30 mouse cellular contexts compared by ENCODE assay signal in genomic region chr11:39899644-39900225, GRCm38 (mm10).
DNase-seq lines count a peak whose midpoint lies in the region; ATAC-seq lines count a peak whose summit lies in the region.
"Had no signal": no experiment of that assay in that cellular context is flagged by ENCODE, and none has a peak within 500 bp of the region (broad histone marks: within the 10 kb centered on the region; RNA-seq: fewer than 3 reads in every experiment).

No protein-coding gene starts in this region.

- H3K4me2 ChIP-seq in hindbrain, embryonic 11.5 days (replicated peaks; ENCODE audit: low read depth, low read length), result no peak overlapping the region
- no peak overlapping the region for H3K4me2 ChIP-seq in neural tube, embryonic 12.5 days (replicated peaks)
- no peak overlapping the region for H3K4me2 ChIP-seq in neural tube, embryonic 15.5 days
- no peak overlapping the region for H3K4me2 ChIP-seq in hindbrain, embryonic 16.5 days (ENCODE audit: low read length)
- H3K4me2 ChIP-seq in heart, embryonic 11.5 days, result no peak overlapping the region
- H3K4me2 ChIP-seq: heart, embryonic 12.5 days; hindbrain, embryonic 15.5 days; limb, embryonic 13.5 days; liver, embryonic 12.5 days had no signal

- no peaks in the 10 kb centered on the region for H3K9me3 ChIP-seq in hindbrain, embryonic 11.5 days (ENCODE audit: control insufficient read depth, low read length)
- H3K9me3 ChIP-seq in hindbrain, embryonic 10.5 days, result no peaks in the 10 kb centered on the region
- H3K9me3 ChIP-seq in neural tube, embryonic 12.5 days, result no peaks in the 10 kb centered on the region
- no peaks in the 10 kb centered on the region for H3K9me3 ChIP-seq in neural tube, embryonic 15.5 days (replicated peaks)
- H3K9me3 ChIP-seq in hindbrain, embryonic 16.5 days (ENCODE audit: control insufficient read depth, low read length), result no peaks in the 10 kb centered on the region
- H3K9me3 ChIP-seq in heart, embryonic 11.5 days (replicated peaks; ENCODE audit: control insufficient read depth, low read length), result no peaks in the 10 kb centered on the region
- H3K9me3 ChIP-seq: G1E; heart, embryonic 12.5 days; hindbrain, embryonic 15.5 days; limb, embryonic 13.5 days; liver, embryonic 12.5 days had no signal

- no peaks in the 10 kb centered on the region for H3K36me3 ChIP-seq in hindbrain, embryonic 11.5 days (ENCODE audit: control insufficient read depth, insufficient read depth, low read length)
- no peaks in the 10 kb centered on the region for H3K36me3 ChIP-seq in hindbrain, embryonic 10.5 days
- no peaks in the 10 kb centered on the region for H3K36me3 ChIP-seq in neural tube, embryonic 12.5 days
- H3K36me3 ChIP-seq in neural tube, embryonic 15.5 days, result no peaks in the 10 kb centered on the region
- H3K36me3 ChIP-seq in hindbrain, embryonic 16.5 days (ENCODE audit: control insufficient read depth, insufficient read depth, low read length), result no peaks in the 10 kb centered on the region
- H3K36me3 ChIP-seq in heart, embryonic 11.5 days (ENCODE audit: control insufficient read depth, insufficient read depth, low read length), result no peaks in the 10 kb centered on the region
- H3K36me3 ChIP-seq: G1E; heart, embryonic 12.5 days; hindbrain, embryonic 15.5 days; limb, embryonic 13.5 days; liver, embryonic 12.5 days had no signal

- peak; percentile 90 for ATAC-seq in hindbrain, embryonic 11.5 days (ENCODE audit: low FRiP score)
- ATAC-seq in neural tube, embryonic 12.5 days (ENCODE audit: low FRiP score, low read depth), result peak; percentile 82
- ATAC-seq in neural tube, embryonic 15.5 days (ENCODE audit: low FRiP score), result no peak
- peak; percentile 74; the same call in 1 of the 2 replicates for ATAC-seq in hindbrain, embryonic 16.5 days
- no peak for ATAC-seq in heart, embryonic 11.5 days (replicated peaks; ENCODE audit: insufficient number of reproducible peaks, low FRiP score, low TSS enrichment)
- ATAC-seq: intestine, embryonic 16.5 days; liver, embryonic 12.5 days; Patski had no signal

- no peaks in the 10 kb centered on the region for H3K4me1 ChIP-seq in hindbrain, embryonic 11.5 days (replicated peaks; ENCODE audit: control insufficient read depth, insufficient read depth, low read length)
- H3K4me1 ChIP-seq in hindbrain, embryonic 10.5 days (replicated peaks), result no peaks in the 10 kb centered on the region
- no peaks in the 10 kb centered on the region for H3K4me1 ChIP-seq in neural tube, embryonic 12.5 days
- H3K4me1 ChIP-seq in neural tube, embryonic 15.5 days, result no peaks in the 10 kb centered on the region
- H3K4me1 ChIP-seq in hindbrain, embryonic 16.5 days (ENCODE audit: control insufficient read depth, insufficient read depth, low read depth, low read length), result no peaks in the 10 kb centered on the region
- no peaks in the 10 kb centered on the region for H3K4me1 ChIP-seq in heart, embryonic 11.5 days (ENCODE audit: control insufficient read depth, insufficient read depth, low read length)
- H3K4me1 ChIP-seq: heart, embryonic 12.5 days; hindbrain, embryonic 15.5 days; limb, embryonic 13.5 days; liver, embryonic 12.5 days had no signal

- DNase-seq in hindbrain, embryonic 11.5 days (ENCODE audit: low spot score), result peak; percentile 18
- DNase-seq in hindbrain, embryonic 10.5 days (ENCODE audit: low spot score), result no peak
- peak; percentile 24 for DNase-seq in retina, postnatal 1 day
- DNase-seq in cerebellum, postnatal 14 days, result no peak
- DNase-seq: adrenal gland, postnatal 36 days; cerebellum, adult 18-20 months; cerebellum, postnatal 25 days; gastrocnemius, postnatal 14 days; heart, adult 11 months; heart, postnatal 10 days; kidney, adult 9 months; kidney, postnatal 14 days; layer of hippocampus, postnatal 36 days; lung, adult 18-20 months; lung, postnatal 10 days; right cerebral cortex, postnatal 14 days; thymus, adult 2 months had no signal

- WGBS in hindbrain, embryonic 11.5 days, result 43% methylated on average over 6 of the region's 6 CpGs
- 66% methylated on average over 6 of the region's 6 CpGs for WGBS in hindbrain, embryonic 10.5 days
- 61% methylated on average over 6 of the region's 6 CpGs for WGBS in neural tube, embryonic 12.5 days
- WGBS in neural tube, embryonic 15.5 days, result 35% methylated on average over 6 of the region's 6 CpGs
- 30% methylated on average over 6 of the region's 6 CpGs for WGBS in hindbrain, embryonic 16.5 days
- WGBS in heart, embryonic 11.5 days (ENCODE audit: insufficient replicate concordance), result 76% methylated on average over 6 of the region's 6 CpGs

- H3K4me3 ChIP-seq in hindbrain, embryonic 11.5 days (ENCODE audit: low read depth, low read length), result no peak overlapping the region
- no peak overlapping the region for H3K4me3 ChIP-seq in hindbrain, embryonic 10.5 days
- H3K4me3 ChIP-seq in neural tube, embryonic 12.5 days, result no peak overlapping the region
- H3K4me3 ChIP-seq in neural tube, embryonic 15.5 days (replicated peaks), result no peak overlapping the region
- no peak overlapping the region for H3K4me3 ChIP-seq in hindbrain, embryonic 16.5 days (ENCODE audit: low read length)
- H3K4me3 ChIP-seq in heart, embryonic 11.5 days (ENCODE audit: low read depth, low read length), result no peak overlapping the region
- H3K4me3 ChIP-seq: heart, embryonic 12.5 days; hindbrain, embryonic 15.5 days; limb, embryonic 13.5 days; liver, embryonic 12.5 days had no signal

- no peak overlapping the region for H3K27ac ChIP-seq in hindbrain, embryonic 11.5 days (ENCODE audit: low read depth, low read length)
- no peak overlapping the region for H3K27ac ChIP-seq in hindbrain, embryonic 10.5 days
- no peak overlapping the region for H3K27ac ChIP-seq in neural tube, embryonic 12.5 days
- H3K27ac ChIP-seq in neural tube, embryonic 15.5 days (replicated peaks), result no peak overlapping the region
- H3K27ac ChIP-seq in hindbrain, embryonic 16.5 days (ENCODE audit: low read depth, low read length), result no peak overlapping the region
- no peak overlapping the region for H3K27ac ChIP-seq in heart, embryonic 11.5 days (ENCODE audit: low read depth, low read length)
- H3K27ac ChIP-seq: hindbrain, embryonic 15.5 days; limb, embryonic 13.5 days; liver, embryonic 12.5 days; stomach, postnatal 0 days had no signal

- no peaks in the 10 kb centered on the region for H3K27me3 ChIP-seq in hindbrain, embryonic 11.5 days (ENCODE audit: control insufficient read depth, insufficient read depth, low read length)
- H3K27me3 ChIP-seq in hindbrain, embryonic 10.5 days (ENCODE audit: insufficient read depth, poor library complexity, severe bottlenecking), result no peaks in the 10 kb centered on the region
- no peaks in the 10 kb centered on the region for H3K27me3 ChIP-seq in neural tube, embryonic 12.5 days (replicated peaks)
- no peaks in the 10 kb centered on the region for H3K27me3 ChIP-seq in neural tube, embryonic 15.5 days (replicated peaks)
- H3K27me3 ChIP-seq in hindbrain, embryonic 16.5 days (replicated peaks; ENCODE audit: control insufficient read depth, insufficient read depth, low read length), result no peaks in the 10 kb centered on the region
- H3K27me3 ChIP-seq in heart, embryonic 11.5 days (ENCODE audit: control insufficient read depth, insufficient read depth, low read length), result no peaks in the 10 kb centered on the region
- H3K27me3 ChIP-seq: CH12.LX; heart, embryonic 12.5 days; hindbrain, embryonic 15.5 days; limb, embryonic 13.5 days; liver, embryonic 12.5 days; Patski had no signal

- H3K9ac ChIP-seq in hindbrain, embryonic 11.5 days (ENCODE audit: low read depth, low read length), result no peak overlapping the region
- no peak overlapping the region for H3K9ac ChIP-seq in neural tube, embryonic 12.5 days
- H3K9ac ChIP-seq in neural tube, embryonic 15.5 days (replicated peaks), result no peak overlapping the region
- H3K9ac ChIP-seq in hindbrain, embryonic 16.5 days (ENCODE audit: low read depth, low read length), result no peak overlapping the region
- H3K9ac ChIP-seq in heart, embryonic 11.5 days (ENCODE audit: low read depth, low read length), result no peak overlapping the region
- H3K9ac ChIP-seq: heart, embryonic 12.5 days; hindbrain, embryonic 15.5 days; limb, embryonic 13.5 days; liver, embryonic 12.5 days had no signal

Comparison
In these comparisons a context has a peak if more than half of its experiments do, and no peak if none do; other contexts are left out.
1. ATAC-seq: peak in hindbrain, embryonic 11.5 days (single experiment), neural tube, embryonic 12.5 days (single experiment) and hindbrain, embryonic 16.5 days (single experiment); none in neural tube, embryonic 15.5 days (single experiment) and heart, embryonic 11.5 days (single experiment).
2. DNase-seq: peak in hindbrain, embryonic 11.5 days (single experiment) and retina, postnatal 1 day (single experiment); none in hindbrain, embryonic 10.5 days (single experiment) and cerebellum, postnatal 14 days (0 of 2).